Mouse (Mus musculus) G1E (cell line): ENCODE measurements at regions not wholly inside any gene's neighbourhood (a gene's known extent, or its start where the extent isn't known, plus 50 kb on each side); places are given as distances from the start of the nearest gene placed in this dataset.

ENCODE experiments used
- CTCF ChIP-seq: IDR thresholded peaks from 2 replicates; pipeline ENCODE4 v1.5.1; 2012; ENCODE audit warnings: low read depth, low read length, inconsistent platforms, mixed read lengths
- GATA1 ChIP-seq: IDR thresholded peaks from 2 replicates; pipeline ENCODE4 v1.6.1; 2012; ENCODE audit warnings: borderline replicate concordance, low read length, inconsistent platforms, mixed read lengths
- GATA2 ChIP-seq: IDR thresholded peaks from 2 replicates; pipeline ENCODE4 v1.6.1; 2012; ENCODE audit warnings: low read depth, low read length, inconsistent platforms, borderline replicate concordance
- POLR2AphosphoS5 ChIP-seq: IDR thresholded peaks from 2 replicates; pipeline ENCODE4 v1.6.1; 2012; ENCODE audit warnings: low read depth, low read length, inconsistent platforms; ENCODE audit not compliant: insufficient replicate concordance
- TAL1 ChIP-seq: conservative IDR thresholded peaks from 2 replicates; pipeline ENCODE4 v1.6.1; 2012; ENCODE audit warnings: low read depth, low read length, inconsistent platforms, mixed read lengths

- TF ChIP-seq CTCF (no peak), GATA2 (no peak), GATA1 (no peak), TAL1 (no peak), POLR2AphosphoS5 (no peak)
Measured at GRCm38 (mm10) chr7:72543946-72544345, 237.5 kb upstream of the Mctp2 start.
